Mouse (Mus musculus): ENCODE measurements around the gene Susd6.
"Not testable (repeated sequence)": the region's sequence is repeated elsewhere in the genome, so short reads cannot be mapped to it uniquely, and the experiment has no call there.

Susd6 gene

GRCm38 (mm10) chr12:80785597-80785996 is 4.7 kb upstream of the Susd6 start:
- no peak for DNase-seq (ENCODE audit: low spot score)

GRCm38 (mm10) chr12:80786591-80786990 is 3.7 kb upstream of the Susd6 start:
- no peak for DNase-seq (ENCODE audit: low spot score)

- DNase-seq (ENCODE audit: low spot score), result no peak
Observed at GRCm38 (mm10) chr12:80787604-80788003, 2.7 kb upstream of the Susd6 start.

GRCm38 (mm10) chr12:80788188-80788587 is 2.1 kb upstream of the Susd6 start:
- no peak for DNase-seq (ENCODE audit: low spot score)

- not testable (repeated sequence) for DNase-seq (ENCODE audit: low spot score)
Observed at GRCm38 (mm10) chr12:80789276-80789675, 1.0 kb upstream of the Susd6 start.

- no peak for DNase-seq (ENCODE audit: low spot score)
Observed at GRCm38 (mm10) chr12:80790700-80791570, 625 bp downstream of the Susd6 start.

- DNase-seq (ENCODE audit: low spot score), result no peak
Observed at GRCm38 (mm10) chr12:80791571-80792444, 1.5 kb downstream of the Susd6 start.

- no peak for DNase-seq (ENCODE audit: low spot score)
Observed at GRCm38 (mm10) chr12:80792867-80793266, 2.6 kb downstream of the Susd6 start.

- DNase-seq (ENCODE audit: low spot score), result no peak
Observed at GRCm38 (mm10) chr12:80793535-80793934, 3.2 kb downstream of the Susd6 start.

GRCm38 (mm10) chr12:80794522-80794921 is 4.2 kb downstream of the Susd6 start:
- DNase-seq (ENCODE audit: low spot score), result no peak

GRCm38 (mm10) chr12:80794935-80795785 is 4.8 kb downstream of the Susd6 start:
- no peak for DNase-seq (ENCODE audit: low spot score)

GRCm38 (mm10) chr12:80798271-80798670 is 8.0 kb downstream of the Susd6 start:
- no peak for DNase-seq (ENCODE audit: low spot score)

GRCm38 (mm10) chr12:80800156-80800555 is 9.8 kb downstream of the Susd6 start:
- DNase-seq (ENCODE audit: low spot score), result no peak

- no peak for DNase-seq (ENCODE audit: low spot score)
Observed at GRCm38 (mm10) chr12:80801443-80801842, 11.1 kb downstream of the Susd6 start.

GRCm38 (mm10) chr12:80803924-80804323 is 13.6 kb downstream of the Susd6 start:
- peak; percentile 83 for DNase-seq (ENCODE audit: low spot score)

- no peak for DNase-seq (ENCODE audit: low spot score)
Observed at GRCm38 (mm10) chr12:80804861-80805428, 14.6 kb downstream of the Susd6 start.

- no peak for DNase-seq (ENCODE audit: low spot score)
Observed at GRCm38 (mm10) chr12:80807451-80808085, 17.3 kb downstream of the Susd6 start.

GRCm38 (mm10) chr12:80810005-80810404 is 19.7 kb downstream of the Susd6 start:
- DNase-seq (ENCODE audit: low spot score), result no peak

GRCm38 (mm10) chr12:80811646-80812509 is 21.6 kb downstream of the Susd6 start:
- no peak for DNase-seq (ENCODE audit: low spot score)

GRCm38 (mm10) chr12:80812510-80812820 is 22.2 kb downstream of the Susd6 start:
- no peak for DNase-seq (ENCODE audit: low spot score)
